Mouse (Mus musculus): ENCODE results near the gene Inpp5d. TPM values are rescaled to one million over a fixed set of nuclear protein-coding genes. Genes with fewer than 3 reads are reported as not detected.

Inpp5d gene
- polyA plus RNA-seq, 2 experiments, result 9.3 to 11.1 TPM

DNA sequence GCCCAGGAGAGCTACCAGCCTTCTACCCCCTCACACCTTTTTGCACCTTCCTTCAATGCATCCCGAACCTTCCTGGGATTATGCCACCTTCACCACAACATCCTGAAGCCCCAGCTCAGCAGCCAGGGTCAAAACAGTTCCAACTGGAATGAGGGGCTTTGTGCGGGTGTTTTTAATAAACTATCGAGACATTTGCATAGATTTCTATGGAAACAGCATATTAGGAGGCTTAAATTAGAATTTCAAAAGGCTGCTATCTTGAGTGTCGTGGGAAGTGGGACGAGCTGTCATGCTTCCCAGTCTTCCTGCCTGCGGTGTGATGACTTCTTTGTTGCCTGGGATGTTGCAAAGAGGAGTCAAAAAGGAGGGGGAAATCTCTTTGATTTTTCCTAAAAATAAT, 88.9 kb downstream of the Inpp5d start:
- Histone ChIP-seq H3K4me1 (replicated peaks; ENCODE audit: control insufficient read depth in 2 of 2, insufficient read depth in 2 of 2, low read length in 1 of 2) (peaks cover 66 to 75% of the 10 kb centered on the region in 2 experiments), H3K9me3 (ENCODE audit: control insufficient read depth, low read length) (no peaks in the 10 kb centered on the region)
- TF ChIP-seq EP300 (IDR thresholded peaks at IDR 0.05; ENCODE audit: low read depth), result no peak
- TF ChIP-seq CTCF (IDR thresholded peaks at IDR 0.05; ENCODE audit: low read depth), result no peak

GRCm38 (mm10) chr1:87709661-87710270, 89.7 kb downstream of the Inpp5d start:
- TF ChIP-seq CTCF (IDR thresholded peaks at IDR 0.05; ENCODE audit: low read depth) (no peak), EP300 (IDR thresholded peaks at IDR 0.05; ENCODE audit: low read depth) (no peak)
- no peaks in the 10 kb centered on the region for H3K27me3 ChIP-seq (ENCODE audit: control insufficient read depth, insufficient read depth, low read length)
- DNase-seq (ENCODE audit: low read depth in 3 of 3, low spot score in 3 of 3) (no peak), ATAC-seq (ENCODE audit: insufficient read depth) (no peak)
- H3K4me3 ChIP-seq (ENCODE audit: insufficient read depth in 1 of 2, low read depth in 2 of 2, low read length in 2 of 2), result no peak overlapping the region
- H3K4me2 ChIP-seq (ENCODE audit: low read depth), result no peak overlapping the region
- 79% methylated on average over 7 of the region's 7 CpGs for WGBS (ENCODE audit: insufficient replicate concordance)
- H3K36me3 ChIP-seq (replicated peaks; ENCODE audit: control insufficient read depth, insufficient read depth, low read depth), result no peaks in the 10 kb centered on the region; the same call in 1 of the 2 replicates
- no peak overlapping the region for H3K9ac ChIP-seq (replicated peaks)
- no peak overlapping the region for H3K27ac ChIP-seq
- no peaks in the 10 kb centered on the region for H3K9me3 ChIP-seq (ENCODE audit: control insufficient read depth, low read length)
- peaks cover 63 to 71% of the 10 kb centered on the region in 2 experiments for H3K4me1 ChIP-seq (replicated peaks; ENCODE audit: control insufficient read depth in 2 of 2, insufficient read depth in 2 of 2, low read length in 1 of 2)

More for the DNA sequence above, 88.9 kb downstream of the Inpp5d start:
- Histone ChIP-seq H3K4me2 (ENCODE audit: low read depth) (no peak overlapping the region), H3K27me3 (ENCODE audit: control insufficient read depth, insufficient read depth, low read length) (no peaks in the 10 kb centered on the region), H3K36me3 (replicated peaks; ENCODE audit: control insufficient read depth, insufficient read depth, low read depth) (no peaks in the 10 kb centered on the region; the same call in 1 of the 2 replicates), H3K27ac (peak overlapping the region; percentile 23; the same call in 1 of the 2 replicates), H3K4me3 (ENCODE audit: insufficient read depth in 1 of 2, low read depth in 2 of 2, low read length in 2 of 2) (no peak overlapping the region), H3K9ac (replicated peaks) (no peak overlapping the region)
- 74% methylated on average over 6 of the region's 6 CpGs for WGBS (ENCODE audit: insufficient replicate concordance)
- DNase-seq (ENCODE audit: low read depth in 3 of 3, low spot score in 3 of 3) (no peak), ATAC-seq (ENCODE audit: insufficient read depth) (no peak)

DNA sequence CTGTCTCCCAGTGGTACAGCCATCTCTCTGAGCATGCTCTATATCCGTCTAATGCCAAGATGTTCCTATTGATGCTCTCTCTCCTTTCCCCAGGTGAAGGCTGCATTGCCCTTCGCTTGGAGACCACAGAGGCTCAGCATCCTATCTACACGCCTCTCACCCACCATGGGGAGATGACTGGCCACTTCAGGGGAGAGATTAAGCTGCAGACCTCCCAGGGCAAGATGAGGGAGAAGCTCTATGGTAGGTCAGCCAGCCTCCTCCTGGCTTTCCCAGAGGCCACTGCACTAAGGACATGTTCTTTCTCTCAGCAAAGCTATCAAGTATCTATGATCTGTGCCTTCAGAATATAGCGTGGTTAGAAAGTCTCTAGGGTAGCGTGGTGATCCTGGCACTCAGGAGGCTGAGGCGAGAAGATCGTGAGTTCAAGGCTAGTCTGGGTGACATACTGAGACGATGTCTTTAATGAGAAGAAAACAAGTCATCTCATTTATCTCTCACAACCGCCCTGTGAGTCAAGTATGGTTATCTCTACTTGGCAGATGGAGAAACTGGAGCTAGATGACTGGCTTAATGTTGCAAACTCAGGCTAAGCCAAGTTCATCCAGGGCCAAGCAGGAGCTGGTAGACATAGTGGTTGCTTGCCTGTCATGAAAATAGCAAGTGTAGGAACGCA, 92.0 kb downstream of the Inpp5d start:
- Histone ChIP-seq H3K27ac (peak overlapping the region; percentile 96), H3K27me3 (ENCODE audit: control insufficient read depth, insufficient read depth, low read length) (no peaks in the 10 kb centered on the region), H3K4me3 (ENCODE audit: insufficient read depth in 1 of 2, low read depth in 2 of 2, low read length in 2 of 2) (peak overlapping the region in 1 of 2 experiments; percentile 17; a peak in 2 of 4 replicates), H3K4me1 (replicated peaks; ENCODE audit: control insufficient read depth in 2 of 2, insufficient read depth in 2 of 2, low read length in 1 of 2) (peaks cover 43 to 50% of the 10 kb centered on the region in 2 experiments), H3K4me2 (ENCODE audit: low read depth) (peak overlapping the region; percentile 68), H3K36me3 (replicated peaks; ENCODE audit: control insufficient read depth, insufficient read depth, low read depth) (no peaks in the 10 kb centered on the region; the same call in 1 of the 2 replicates), H3K9me3 (ENCODE audit: control insufficient read depth, low read length) (no peaks in the 10 kb centered on the region), H3K9ac (replicated peaks) (peak overlapping the region; percentile 60)
- 33% methylated on average over 10 of the region's 10 CpGs for WGBS (ENCODE audit: insufficient replicate concordance)
- peak; percentile 92 for ATAC-seq (ENCODE audit: insufficient read depth)
- DNase-seq (ENCODE audit: low read depth in 3 of 3, low spot score in 3 of 3), result peak; percentile 82 to 90 (median 86)
- TF ChIP-seq EP300 (IDR thresholded peaks at IDR 0.05; ENCODE audit: low read depth) (peak; percentile 98), CTCF (IDR thresholded peaks at IDR 0.05; ENCODE audit: low read depth) (no peak)

GRCm38 (mm10) chr1:87712614-87712971, 92.5 kb downstream of the Inpp5d start:
- peak; percentile 56 for ATAC-seq (ENCODE audit: insufficient read depth)
- DNase-seq (ENCODE audit: low read depth in 3 of 3, low spot score in 3 of 3), result no peak
- Histone ChIP-seq H3K27me3 (ENCODE audit: control insufficient read depth, insufficient read depth, low read length) (no peaks in the 10 kb centered on the region), H3K36me3 (replicated peaks; ENCODE audit: control insufficient read depth, insufficient read depth, low read depth) (no peaks in the 10 kb centered on the region; the same call in 1 of the 2 replicates), H3K9me3 (ENCODE audit: control insufficient read depth, low read length) (no peaks in the 10 kb centered on the region), H3K9ac (replicated peaks) (peak overlapping the region; percentile 60), H3K4me2 (ENCODE audit: low read depth) (peak overlapping the region; percentile 68), H3K4me1 (replicated peaks; ENCODE audit: control insufficient read depth in 2 of 2, insufficient read depth in 2 of 2, low read length in 1 of 2) (peaks cover 40 to 46% of the 10 kb centered on the region in 2 experiments), H3K27ac (peak overlapping the region; percentile 96), H3K4me3 (ENCODE audit: insufficient read depth in 1 of 2, low read depth in 2 of 2, low read length in 2 of 2) (no peak overlapping the region)
- TF ChIP-seq CTCF (IDR thresholded peaks at IDR 0.05; ENCODE audit: low read depth), result no peak
- no peak for TF ChIP-seq EP300 (IDR thresholded peaks at IDR 0.05; ENCODE audit: low read depth)
- WGBS (ENCODE audit: insufficient replicate concordance), result 31% methylated on average over 1 of the region's 1 CpGs

DNA sequence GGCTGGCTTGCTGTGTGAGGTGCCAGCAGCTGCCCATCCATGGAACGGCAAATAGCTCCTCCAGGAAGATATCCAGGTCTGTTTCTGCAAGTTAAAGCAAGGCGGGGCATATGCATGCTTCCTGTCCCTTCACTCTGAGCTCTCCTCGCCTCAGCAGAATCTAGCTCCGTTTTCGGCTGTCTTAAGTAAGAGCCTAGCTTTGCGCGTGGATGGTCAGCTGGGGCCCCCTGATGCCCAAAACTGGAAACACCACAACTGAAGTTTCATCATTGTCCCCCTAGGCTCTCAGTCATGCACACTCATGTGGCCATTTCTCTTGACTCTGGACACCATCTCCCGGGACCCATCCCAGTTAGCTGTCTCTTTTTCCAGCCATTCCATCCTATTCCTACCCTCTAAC, 101.3 kb downstream of the Inpp5d start:
- H3K4me1 ChIP-seq (replicated peaks; ENCODE audit: control insufficient read depth in 2 of 2, insufficient read depth in 2 of 2, low read length in 1 of 2), result peaks cover 0 to 2% of the 10 kb centered on the region in 2 experiments; a peak in 1 of 4 replicates
- DNase-seq (ENCODE audit: low read depth in 3 of 3, low spot score in 3 of 3) (no peak), ATAC-seq (ENCODE audit: insufficient read depth) (no peak)
- no peak overlapping the region for H3K4me3 ChIP-seq (ENCODE audit: insufficient read depth in 1 of 2, low read depth in 2 of 2, low read length in 2 of 2)
- no peak overlapping the region for H3K9ac ChIP-seq (replicated peaks)
- 49% methylated on average over 8 of the region's 8 CpGs for WGBS (ENCODE audit: insufficient replicate concordance)
- TF ChIP-seq EP300 (IDR thresholded peaks at IDR 0.05; ENCODE audit: low read depth) (no peak), CTCF (IDR thresholded peaks at IDR 0.05; ENCODE audit: low read depth) (peak; percentile 70)
- H3K4me2 ChIP-seq (ENCODE audit: low read depth), result no peak overlapping the region
- no peak overlapping the region for H3K27ac ChIP-seq
- H3K36me3 ChIP-seq (replicated peaks; ENCODE audit: control insufficient read depth, insufficient read depth, low read depth), result no peaks in the 10 kb centered on the region
- H3K27me3 ChIP-seq (ENCODE audit: control insufficient read depth, insufficient read depth, low read length), result no peaks in the 10 kb centered on the region
- H3K9me3 ChIP-seq (ENCODE audit: control insufficient read depth, low read length), result no peaks in the 10 kb centered on the region
